Mouse (Mus musculus) spleen, adult 2 months (tissue): ENCODE measurements around the gene Stac2. TPM values are rescaled to one million over a fixed set of nuclear protein-coding genes. Genes with fewer than 3 reads are reported as not detected.

ENCODE experiments used
- DNase-seq, 2 experiments: peaks; one replicate each; pipeline versions ENCODE4 v3.0.0 to v3.0.0-alpha.2; 2012 to 2021; ENCODE audit warnings: low spot score in 2 of 2, low read depth in 1 of 2
- H3K27ac ChIP-seq: fragments of 200-500 bp; 2 replicates; pipeline ENCODE4 v1.5.1; 2012; ENCODE audit warnings: low read length, inconsistent platforms; ENCODE audit not compliant: insufficient read depth
- H3K27me3 ChIP-seq: fragments of 200-500 bp; 2 replicates; pipeline ENCODE4 v1.6.1; 2012; ENCODE audit warnings: mild to moderate bottlenecking, moderate library complexity, low read length, inconsistent platforms; ENCODE audit not compliant: control insufficient read depth, insufficient read depth
- H3K36me3 ChIP-seq: fragments of 200-500 bp; 2 replicates; pipeline ENCODE4 v1.6.1; 2012; ENCODE audit warnings: mild to moderate bottlenecking, low read length, inconsistent platforms; ENCODE audit not compliant: control insufficient read depth, insufficient read depth
- H3K4me1 ChIP-seq: fragments of 200-500 bp; 2 replicates; pipeline ENCODE4 v1.6.1; 2011; ENCODE audit warnings: inconsistent platforms; ENCODE audit not compliant: control insufficient read depth, insufficient read depth, insufficient read length
- H3K4me3 ChIP-seq: fragments of 200-500 bp; 2 replicates; pipeline ENCODE4 v1.5.1; 2011; ENCODE audit warnings: mild to moderate bottlenecking, inconsistent platforms; ENCODE audit not compliant: insufficient read depth, insufficient read length; ENCODE audit errors: extremely low read depth
- CTCF ChIP-seq: fragments of 200-500 bp; IDR thresholded peaks from 2 replicates; pipeline ENCODE4 v1.5.1; 2011; ENCODE audit warnings: mild to moderate bottlenecking, inconsistent platforms; ENCODE audit not compliant: insufficient read depth, insufficient read length, insufficient replicate concordance; ENCODE audit errors: extremely low read depth
- POLR2A ChIP-seq: fragments of 200-500 bp; IDR thresholded peaks from 2 replicates; pipeline ENCODE4 v1.6.1; 2011; ENCODE audit warnings: low read depth, low read length, inconsistent platforms
- WGBS: fragments of 180-500 bp; shearing (Covaris S2); methylation state at CpG from one replicate; pipeline ENCODE4 v1.1.7; 2018; 5-methylcytosine and 5-hydroxymethylcytosine counted together
- polyA plus RNA-seq: library from polyadenylated mRNA; depleted of rRNA; stranded (reverse); fragments of >200 nt; gene quantifications from 2 replicates; pipeline ENCODE4 v1.2.3, GENCODE M21; 2012

The Stac2 gene
- polyA plus RNA-seq, 1 experiment: 6.3 TPM

DNA sequence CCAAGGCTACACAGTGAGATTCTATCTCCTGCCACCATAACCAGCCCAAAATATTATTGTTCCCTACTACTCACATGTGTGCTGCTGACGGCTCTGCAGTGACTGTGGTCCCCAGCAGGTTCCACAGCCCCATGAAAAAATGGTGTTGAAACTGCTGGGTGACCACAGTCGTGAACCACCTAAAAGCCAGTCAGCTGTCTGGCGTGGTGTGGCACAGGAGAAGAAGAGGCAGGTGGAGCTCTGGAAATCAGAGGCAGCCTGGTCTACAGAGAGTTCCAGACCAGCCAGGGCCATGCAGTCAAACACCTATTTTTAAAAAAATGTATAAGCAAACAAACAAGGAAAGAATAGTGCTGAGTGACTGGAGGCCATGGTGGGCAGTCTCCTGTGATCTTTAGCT lies 8.2 kb upstream of the Stac2 start:
- no peak overlapping the region for H3K4me3 ChIP-seq
- DNase-seq: no peak
- no peaks in the 10 kb centered on the region for H3K27me3 ChIP-seq
- H3K4me1 ChIP-seq: no peaks in the 10 kb centered on the region
- no peak overlapping the region for H3K27ac ChIP-seq
- no peaks in the 10 kb centered on the region for H3K36me3 ChIP-seq
- TF ChIP-seq CTCF (no peak), POLR2A (no peak)
- 52% methylated on average over 3 of the region's 3 CpGs for WGBS

DNA sequence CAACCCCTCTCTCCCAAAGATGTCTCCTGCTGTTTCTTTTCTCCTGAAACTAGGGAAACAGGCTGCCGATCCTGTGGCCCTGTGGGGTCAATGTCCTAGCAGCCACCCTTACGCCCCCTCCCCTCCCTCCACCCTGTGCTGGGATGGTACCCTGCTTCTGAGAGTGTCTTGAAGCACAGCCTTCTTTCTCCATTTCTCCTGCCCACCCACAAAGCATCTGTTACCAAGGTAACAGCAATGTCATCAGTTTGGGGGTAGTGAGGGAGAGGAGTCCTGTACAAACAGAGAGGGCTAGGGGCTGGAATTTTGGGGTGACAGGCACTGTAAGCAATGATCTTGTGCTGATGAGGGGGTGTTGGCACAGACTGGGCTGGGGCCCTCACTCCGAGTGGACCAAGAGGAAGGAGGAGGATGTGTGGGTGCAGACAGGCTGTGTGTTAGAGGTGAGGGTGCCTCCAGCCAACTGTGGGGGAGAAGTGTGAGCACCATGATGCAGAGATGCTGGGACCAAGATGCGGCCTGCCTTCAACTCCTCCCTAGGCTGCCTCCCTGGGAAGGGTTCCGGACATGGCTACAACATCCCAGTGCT lies 6.9 kb upstream of the Stac2 start:
- Histone ChIP-seq H3K36me3 (no peaks in the 10 kb centered on the region), H3K27ac (no peak overlapping the region), H3K27me3 (no peaks in the 10 kb centered on the region), H3K4me3 (no peak overlapping the region), H3K4me1 (no peaks in the 10 kb centered on the region)
- no peak for DNase-seq
- TF ChIP-seq CTCF: no peak
- TF ChIP-seq POLR2A: no peak
- 84% methylated on average over 5 of the region's 5 CpGs for WGBS

DNA sequence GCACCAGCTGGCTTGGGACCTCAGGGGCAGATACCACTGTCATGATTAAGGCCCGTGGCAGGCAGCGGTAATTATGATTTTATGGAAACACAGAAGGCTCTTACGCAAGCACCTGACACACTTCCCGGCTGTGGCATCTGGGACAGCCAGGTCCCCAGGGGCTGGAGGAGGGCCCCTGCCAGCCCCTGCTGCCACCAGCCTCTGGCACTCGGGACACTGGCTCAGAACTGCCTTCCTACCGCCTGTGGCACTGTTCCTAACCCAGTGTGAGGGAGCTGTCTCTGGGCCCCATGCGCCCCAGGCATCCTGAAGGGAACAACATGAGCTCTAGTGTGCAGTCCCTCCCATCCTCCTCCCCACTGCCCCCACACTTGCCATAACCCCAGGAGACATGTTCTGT lies 6.4 kb upstream of the Stac2 start:
- no peak for DNase-seq
- WGBS: 76% methylated on average over 7 of the region's 7 CpGs
- Histone ChIP-seq H3K36me3 (no peaks in the 10 kb centered on the region), H3K27ac (no peak overlapping the region), H3K4me3 (no peak overlapping the region), H3K4me1 (no peaks in the 10 kb centered on the region), H3K27me3 (no peaks in the 10 kb centered on the region)
- TF ChIP-seq CTCF: no peak
- no peak for TF ChIP-seq POLR2A

DNA sequence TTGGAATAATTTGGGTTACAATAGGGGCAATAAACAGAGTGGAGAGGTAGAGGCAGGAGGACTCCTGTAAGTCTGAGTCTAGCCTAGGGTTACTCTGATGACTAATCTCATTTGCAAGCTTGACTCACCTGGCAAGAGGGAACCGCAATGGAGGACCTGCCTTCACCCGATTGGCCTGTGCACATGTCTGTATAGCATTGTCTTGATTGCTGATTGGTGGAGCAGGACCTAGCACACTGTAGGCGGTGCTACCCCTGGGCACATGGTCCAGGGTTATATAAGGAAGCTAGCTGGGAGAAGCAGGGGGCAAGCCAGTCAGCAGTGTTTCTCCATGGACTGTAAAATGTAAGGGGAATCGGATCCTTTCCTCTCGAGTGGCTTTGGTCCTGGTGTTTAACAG lies 4.7 kb upstream of the Stac2 start:
- no peak for TF ChIP-seq POLR2A
- WGBS: 80% methylated on average over 5 of the region's 5 CpGs
- Histone ChIP-seq H3K4me1 (no peaks in the 10 kb centered on the region), H3K36me3 (no peaks in the 10 kb centered on the region), H3K27me3 (peaks cover 5% of the 10 kb centered on the region), H3K27ac (no peak overlapping the region), H3K4me3 (no peak overlapping the region)
- DNase-seq: peak in 1 of 2 experiments; percentile 11

DNA sequence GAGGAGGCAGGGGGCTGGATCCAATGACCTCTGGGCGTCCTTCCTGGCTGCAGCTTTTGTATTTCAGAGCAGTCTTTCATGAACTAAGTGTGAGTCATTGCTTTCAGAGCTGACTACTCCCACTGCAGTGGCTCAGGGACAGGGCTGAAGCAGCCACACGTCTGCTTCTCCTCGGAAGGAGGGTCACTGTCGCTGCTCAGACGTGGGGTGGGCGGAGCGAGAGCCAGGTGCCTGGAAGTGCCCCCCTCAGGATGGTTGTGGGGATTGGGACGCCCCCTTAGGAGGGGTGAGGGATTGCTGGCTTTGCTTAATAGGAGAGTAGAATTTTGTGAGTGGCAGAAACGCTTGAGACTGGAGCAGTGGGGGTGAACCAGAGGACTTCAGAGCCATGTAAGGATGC lies 4.2 kb upstream of the Stac2 start:
- Histone ChIP-seq H3K27ac (no peak overlapping the region), H3K36me3 (no peaks in the 10 kb centered on the region), H3K4me1 (0 out of 2 replicates have a peak, but pooled peaks cover 1% of the 10 kb centered on the region), H3K27me3 (peaks cover 8% of the 10 kb centered on the region), H3K4me3 (no peak overlapping the region)
- 31% methylated on average over 9 of the region's 9 CpGs for WGBS
- no peak for DNase-seq
- no peak for TF ChIP-seq POLR2A

DNA sequence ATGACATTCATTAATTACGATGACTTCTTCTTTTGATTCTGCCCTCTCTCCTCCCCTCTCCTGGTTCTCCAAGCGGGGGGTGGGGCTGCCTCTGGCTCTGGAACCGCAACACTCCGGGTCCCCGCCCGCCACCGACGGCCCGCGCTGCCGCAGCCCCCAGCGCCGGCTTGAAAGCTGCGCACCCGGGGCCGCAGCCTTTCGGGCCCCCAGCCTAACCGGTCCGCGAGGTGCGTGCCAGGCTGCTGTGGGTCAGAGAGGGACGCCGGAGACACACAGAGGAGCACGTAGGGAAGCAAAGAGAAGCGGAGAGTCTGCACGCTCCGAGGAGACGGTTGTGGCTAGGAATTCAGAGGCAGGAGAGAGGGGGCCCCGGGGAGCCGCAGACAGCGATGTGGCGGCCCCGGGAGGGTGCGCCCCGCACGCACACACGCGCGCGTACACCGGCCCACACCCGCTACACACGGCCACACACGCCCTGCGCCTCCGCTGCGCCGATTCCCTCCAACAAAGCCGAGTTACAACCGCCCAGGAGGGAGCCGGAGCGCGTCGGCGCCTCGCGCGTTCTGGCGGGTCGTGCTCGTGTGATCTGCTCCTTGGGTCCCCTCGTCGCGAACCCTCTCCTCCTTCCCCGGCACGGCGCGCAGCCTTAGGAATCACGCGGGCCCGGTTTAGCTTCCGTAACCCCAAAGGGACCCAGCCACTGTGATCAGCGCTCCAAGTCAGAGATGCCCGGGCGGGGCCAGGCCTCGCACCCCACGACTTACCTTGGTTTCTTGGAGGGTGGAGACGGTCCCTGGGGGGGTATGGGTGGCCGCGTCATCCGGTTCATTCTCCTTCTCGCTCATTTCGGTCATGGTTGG lies 903 bp downstream of the Stac2 start:
- 1% methylated on average over 82 of the region's 83 CpGs for WGBS
- peak; percentile 50 to 78 for DNase-seq
- H3K36me3 ChIP-seq: no peaks in the 10 kb centered on the region
- H3K4me1 ChIP-seq: peaks cover 23% of the 10 kb centered on the region
- peaks cover 13% of the 10 kb centered on the region for H3K27me3 ChIP-seq
- peak overlapping the region; percentile 61 for H3K4me3 ChIP-seq
- no peak for TF ChIP-seq POLR2A
- TF ChIP-seq CTCF: no peak
- no peak overlapping the region; the same call in 1 of the 2 replicates for H3K27ac ChIP-seq

DNA sequence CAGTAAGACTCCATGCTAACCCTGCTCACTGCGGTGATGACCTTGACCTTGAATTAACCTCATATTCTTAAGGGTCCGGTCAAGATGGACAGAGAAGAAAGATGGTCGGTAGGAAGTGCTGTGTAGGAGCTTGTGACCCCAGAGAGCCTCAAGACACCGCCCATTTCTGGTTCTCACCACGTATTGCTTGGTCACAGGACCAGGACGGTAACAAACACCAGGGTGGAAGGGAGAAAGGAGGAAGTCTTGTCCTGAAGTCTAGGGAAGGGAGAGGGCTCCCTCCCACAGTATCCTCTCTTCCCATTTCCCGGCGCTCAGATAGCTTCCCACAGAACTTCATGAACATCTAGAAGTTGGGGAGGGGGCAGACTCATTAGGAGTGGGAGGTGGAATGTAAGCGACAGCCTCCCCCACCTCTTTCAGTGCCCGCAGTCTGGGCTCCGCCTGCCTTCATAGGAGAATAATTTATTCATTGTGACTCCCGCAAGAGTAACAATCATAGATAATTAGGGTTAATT lies 1.6 kb downstream of the Stac2 start:
- peaks cover 13% of the 10 kb centered on the region for H3K27me3 ChIP-seq
- TF ChIP-seq CTCF: no peak
- no peak for TF ChIP-seq POLR2A
- H3K4me1 ChIP-seq: peaks cover 23% of the 10 kb centered on the region
- H3K4me3 ChIP-seq: peak overlapping the region; percentile 61; the same call in 1 of the 2 replicates
- DNase-seq: peak in 1 of 2 experiments; percentile 28
- no peaks in the 10 kb centered on the region for H3K36me3 ChIP-seq
- WGBS: 13% methylated on average over 12 of the region's 12 CpGs
- H3K27ac ChIP-seq: no peak overlapping the region
